Mouse (Mus musculus) testis, adult 2 months (tissue): ENCODE data around the gene Pcsk2.

ENCODE experiments used
- CTCF ChIP-seq: fragments of 200-500 bp; IDR thresholded peaks from 2 replicates; pipeline ENCODE4 v1.5.1; 2012; ENCODE audit warnings: low read depth, mild to moderate bottlenecking, inconsistent platforms, low read length, moderate library complexity; ENCODE audit not compliant: control insufficient read depth, insufficient read depth, insufficient replicate concordance
- POLR2A ChIP-seq: fragments of 200-500 bp; IDR thresholded peaks from 2 replicates; pipeline ENCODE4 v1.6.1; 2012; ENCODE audit warnings: low read depth, mild to moderate bottlenecking, inconsistent platforms, low read length, moderate library complexity; ENCODE audit not compliant: control insufficient read depth

DNA sequence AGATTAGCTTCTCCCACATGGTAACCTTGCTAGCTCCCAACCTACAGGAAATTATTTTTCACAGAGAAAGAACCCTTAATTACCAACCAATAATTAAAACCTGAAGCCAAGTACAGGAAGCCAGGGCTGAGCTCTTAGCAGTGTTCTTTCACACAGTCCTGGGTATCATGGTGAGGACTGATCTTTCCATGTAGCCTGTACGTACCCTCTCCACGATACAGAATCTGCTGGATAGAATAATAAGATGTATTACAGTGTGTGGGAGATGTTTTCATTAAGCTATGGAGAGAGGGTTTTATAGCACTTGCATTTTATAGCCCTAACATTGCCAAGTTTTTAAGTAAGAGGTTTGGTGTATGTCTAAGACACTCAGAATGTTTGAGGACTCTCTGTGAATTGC lies 164.0 kb downstream of the Pcsk2 start:
- TF ChIP-seq CTCF = no peak
- TF ChIP-seq POLR2A = no peak
